Mouse (Mus musculus): ENCODE data around the gene Car4. TPM values are rescaled to one million over a fixed set of nuclear protein-coding genes. Genes with fewer than 3 reads are reported as not detected.

The Car4 gene
- total RNA-seq, 2 experiments from 2014 or later: 65.3 to 71.2 TPM

DNA sequence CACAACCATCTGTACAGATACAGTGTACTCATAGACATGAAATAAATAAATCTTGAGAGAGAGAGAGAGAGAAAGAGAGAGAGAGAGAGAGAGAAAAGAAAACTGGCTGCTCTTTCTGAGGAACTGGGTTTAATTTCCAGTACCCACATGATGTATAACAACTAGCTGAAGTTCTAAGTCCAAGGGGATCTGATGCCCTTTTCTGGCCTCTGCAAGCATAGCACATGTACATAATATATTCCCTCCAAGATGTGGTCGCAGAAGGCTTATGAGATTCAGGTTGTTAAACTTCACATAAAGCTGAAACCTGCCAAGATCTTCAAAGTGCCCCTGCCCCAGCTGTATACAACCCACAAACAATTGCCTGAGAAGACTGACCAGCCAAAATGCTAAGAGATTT, 37.7 kb downstream of the Car4 start:
- DNase-seq (ENCODE audit: low spot score in 2 of 2): no peak

GRCm38 (mm10) chr11:85003566-85003965, 46.0 kb downstream of the Car4 start:
- DNase-seq (ENCODE audit: low spot score in 2 of 2): peak; percentile 56 to 86

DNA sequence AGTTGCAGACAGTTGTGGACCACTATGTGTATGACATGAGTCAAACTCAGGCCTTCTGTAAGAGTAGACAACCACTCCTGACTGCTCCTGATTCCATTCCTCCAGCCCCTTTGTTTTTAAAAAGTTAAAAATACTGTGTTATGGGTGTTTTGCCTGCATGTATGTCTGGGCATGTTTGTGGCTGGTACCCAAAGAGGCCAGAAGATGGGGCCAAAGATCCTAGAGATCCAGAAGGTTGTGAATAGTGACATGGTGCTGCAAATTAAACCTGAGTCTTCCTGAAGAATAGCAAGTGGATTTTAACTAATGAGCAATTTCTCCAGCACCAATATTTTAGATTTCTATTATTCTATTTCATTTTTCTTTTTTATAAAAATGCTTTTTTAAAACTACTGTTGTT, 55.5 kb downstream of the Car4 start:
- DNase-seq (ENCODE audit: low spot score in 2 of 2): no peak

Other genes starting within 250 kb of the Car4 start
- gene Mrm1, start 138.3 kb upstream of the Car4 start, total RNA-seq (2021): 10 to 100 TPM in 1 of 2 experiments, 1 to 10 TPM in 1; 9.0 to 13.0 TPM
- gene Dhrs11, start 128.8 kb upstream of the Car4 start, total RNA-seq (2021): 1 to 10 TPM; 5.3 to 5.8 TPM
- 10 to 100 TPM; 80.6 to 88.2 TPM for gene Ggnbp2, start 87.0 kb upstream of the Car4 start, total RNA-seq (2021)
- gene Myo19, start 77.6 kb upstream of the Car4 start, total RNA-seq (2021): 1 to 10 TPM; 7.4 to 7.9 TPM
- 1 to 10 TPM; 7.1 to 7.5 TPM for gene Pigw, start 77.5 kb upstream of the Car4 start, total RNA-seq (2021)
- 10 to 100 TPM; 29.3 to 30.0 TPM for gene Znhit3, start 41.4 kb upstream of the Car4 start, total RNA-seq (2021)
- 10 to 100 TPM; 89.1 to 93.3 TPM for gene Usp32, start 182.4 kb downstream of the Car4 start, total RNA-seq (2021)
- not detected for gene 1700125H20Rik, start 212.6 kb downstream of the Car4 start, total RNA-seq (2021)

Measured in layer of hippocampus, adult 18-20 months (tissue).